Mouse (Mus musculus) layer of hippocampus, adult 18-20 months (tissue): ENCODE results near the gene Ntng2. TPM values are rescaled to one million over a fixed set of nuclear protein-coding genes. Genes with fewer than 3 reads are reported as not detected.

Source experiments
- DNase-seq, 2 experiments: peaks; one replicate each; pipeline ENCODE4 v3.0.0; 2022; ENCODE audit warnings: low spot score in 2 of 2
- total RNA-seq, 2 experiments: library from RNA; stranded (reverse); gene quantifications; 2 replicates each; pipeline ENCODE4 v1.2.3; 2021

Gene Ntng2
- total RNA-seq, 2 experiments from 2014 or later: 94.3 to 102 TPM

DNA sequence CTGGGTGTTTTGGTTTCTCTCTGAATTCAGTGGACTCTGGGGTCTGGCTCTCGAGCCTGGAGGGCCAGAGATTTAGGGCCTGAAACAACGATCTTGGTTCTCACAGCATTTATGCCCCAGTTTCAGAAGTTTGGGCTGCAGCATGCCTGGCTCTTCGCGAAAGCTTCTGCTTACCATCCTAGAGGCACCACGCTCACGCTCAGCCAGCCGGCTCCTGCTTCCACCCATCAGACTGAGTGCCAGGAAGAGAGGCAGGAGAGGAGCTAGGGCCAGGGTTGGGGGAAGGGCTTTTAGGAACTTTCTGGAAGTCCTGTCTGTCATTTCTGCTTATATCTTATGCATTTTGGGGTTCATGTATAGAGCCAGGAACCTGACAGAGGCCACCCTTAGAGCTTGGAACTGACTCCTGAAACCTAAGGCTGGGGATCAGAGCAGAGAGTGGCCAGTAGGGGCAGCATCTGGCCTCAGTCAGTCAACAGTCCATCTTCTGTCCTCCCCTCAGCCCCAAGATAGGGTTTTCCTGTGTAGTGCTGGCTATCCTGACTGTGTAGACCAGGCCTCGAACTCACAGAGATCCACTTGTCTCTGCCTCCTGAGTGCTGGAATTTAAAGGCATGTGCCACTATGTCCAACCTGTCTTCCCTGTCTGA, 60.1 kb downstream of the Ntng2 start:
- no peak for DNase-seq

DNA sequence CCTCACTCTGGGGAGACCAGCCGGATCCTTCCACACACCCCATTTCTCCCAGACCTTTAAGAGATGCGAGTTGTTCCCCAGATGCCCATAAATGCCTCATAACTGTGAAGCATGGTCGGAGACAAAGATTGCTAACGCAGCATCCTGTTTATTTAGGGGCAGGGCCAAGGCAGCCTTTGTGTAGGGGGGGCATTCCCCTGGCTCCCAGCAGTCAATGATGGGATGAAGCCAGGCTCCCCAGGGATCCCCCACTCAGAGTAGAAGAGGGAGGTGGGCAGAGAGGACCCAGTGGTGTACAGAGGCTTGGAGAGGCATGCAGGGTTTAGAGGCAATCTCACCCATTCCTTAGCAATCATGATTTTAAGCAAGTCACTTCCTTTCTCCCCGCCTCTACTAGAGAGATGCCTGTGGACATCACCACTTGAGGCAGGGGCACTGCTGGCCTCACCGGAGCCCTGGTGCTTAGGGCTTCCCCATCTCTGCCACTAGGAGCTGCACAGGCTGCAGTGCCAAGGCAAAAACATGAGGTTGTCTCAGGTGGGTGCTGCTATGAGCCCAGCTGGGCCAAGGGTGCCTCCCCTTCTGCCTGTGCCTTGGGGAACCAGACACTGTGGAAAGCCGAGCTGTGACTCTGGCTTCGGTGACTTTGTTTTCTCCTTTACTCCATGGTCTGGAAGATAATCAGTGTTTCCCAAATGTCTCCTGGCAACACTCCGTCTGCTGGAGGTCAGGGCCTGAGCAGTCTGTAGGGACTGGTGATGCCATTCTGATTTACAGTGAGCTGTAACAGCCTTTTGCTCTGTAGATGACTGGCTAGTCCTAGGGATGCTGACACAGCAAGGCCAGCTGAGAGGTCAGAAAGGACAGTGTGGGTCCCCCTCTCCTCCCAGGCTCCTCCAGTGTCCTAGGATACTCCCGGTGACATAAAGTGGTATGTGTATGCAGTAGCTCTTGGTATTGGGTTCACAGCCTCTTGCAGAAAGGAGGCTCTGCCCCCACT, 61.3 kb downstream of the Ntng2 start:
- no peak for DNase-seq

DNA sequence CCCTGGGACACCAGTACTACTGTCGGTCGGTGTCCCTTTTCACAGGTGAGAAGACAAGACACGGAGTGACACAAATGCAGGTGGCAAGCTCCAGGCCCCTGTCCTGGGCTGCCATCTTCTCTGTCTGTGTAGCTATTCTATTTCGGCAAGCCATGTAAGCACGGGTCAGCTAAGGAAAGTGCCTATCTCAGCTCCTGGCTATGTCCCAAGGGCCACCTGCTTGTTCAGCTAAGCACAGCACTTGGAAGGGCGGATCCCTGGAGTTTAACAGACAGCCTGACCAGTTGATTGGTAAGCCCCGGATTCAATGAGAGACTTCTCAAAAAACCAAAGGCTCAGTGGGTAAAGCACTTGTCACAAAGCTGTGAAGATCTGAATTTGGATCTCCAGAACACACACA, 62.4 kb downstream of the Ntng2 start:
- DNase-seq: no peak

DNA sequence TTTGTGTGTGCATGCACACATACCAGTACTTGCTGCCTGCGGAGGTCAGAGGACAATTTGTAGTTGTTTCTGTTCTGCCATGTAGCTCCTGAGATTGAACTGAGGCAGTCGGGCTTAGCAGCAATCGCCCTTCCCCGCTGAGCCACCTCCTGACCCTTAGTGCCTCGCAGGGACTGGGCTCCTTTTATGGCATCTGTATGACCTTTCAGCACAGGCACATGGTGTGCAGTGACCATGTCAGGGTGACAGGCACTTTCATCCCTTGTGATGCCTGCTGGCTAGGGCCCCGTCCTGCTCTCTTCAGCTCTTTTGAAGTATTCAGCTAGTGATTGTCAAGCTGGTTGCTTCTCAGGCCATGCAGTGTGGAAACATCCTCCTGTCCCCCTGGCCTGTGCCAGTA, 66.6 kb downstream of the Ntng2 start:
- DNase-seq: no peak

- no peak for DNase-seq
These were observed 69.4 kb downstream of the Ntng2 start for GRCm38 (mm10) chr2:29183266-29183924.

GRCm38 (mm10) chr2:29181111-29181510, 71.7 kb downstream of the Ntng2 start:
- DNase-seq: no peak

DNA sequence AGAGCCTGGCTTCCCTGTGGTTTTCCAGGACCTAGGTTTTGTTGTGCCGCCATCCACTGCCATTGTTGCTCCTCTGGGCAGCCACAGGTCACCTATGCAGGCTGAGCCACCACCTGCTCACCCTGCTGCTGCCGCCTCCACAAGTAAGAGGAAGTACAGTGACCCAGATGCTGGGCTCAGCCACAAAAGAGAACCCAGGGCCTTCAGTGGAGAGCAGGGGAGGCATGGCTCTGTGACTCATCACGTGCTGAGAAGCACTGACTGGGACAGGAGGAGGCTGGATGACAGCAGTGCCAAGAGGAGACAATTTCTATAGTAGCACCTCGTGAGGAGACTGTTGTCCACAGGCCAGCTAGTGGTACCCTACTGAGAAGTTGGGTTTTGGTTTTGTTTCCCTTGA, 73.0 kb downstream of the Ntng2 start:
- no peak for DNase-seq

- no peak for DNase-seq
These were observed 77.9 kb downstream of the Ntng2 start for GRCm38 (mm10) chr2:29174887-29175286.

DNA sequence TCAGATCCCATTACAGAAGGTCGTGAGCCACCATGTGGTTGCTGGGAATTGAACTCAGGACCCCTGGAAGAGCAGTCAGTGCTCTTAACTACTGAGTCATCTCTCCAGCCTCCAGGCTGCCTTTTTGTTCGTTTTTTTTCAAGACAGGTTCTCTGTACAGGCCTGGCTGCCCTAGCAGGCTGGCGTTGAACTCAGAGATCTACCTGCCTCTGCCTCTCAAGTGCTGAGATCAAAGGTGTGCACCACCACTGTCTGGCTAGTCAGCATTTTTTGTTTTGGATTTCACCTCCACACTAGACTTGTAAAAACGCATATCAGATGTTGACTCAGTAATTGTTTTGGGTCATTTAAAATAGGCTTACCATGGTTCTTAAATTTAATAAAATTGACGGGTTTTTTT, 84.7 kb downstream of the Ntng2 start:
- DNase-seq: no peak

DNA sequence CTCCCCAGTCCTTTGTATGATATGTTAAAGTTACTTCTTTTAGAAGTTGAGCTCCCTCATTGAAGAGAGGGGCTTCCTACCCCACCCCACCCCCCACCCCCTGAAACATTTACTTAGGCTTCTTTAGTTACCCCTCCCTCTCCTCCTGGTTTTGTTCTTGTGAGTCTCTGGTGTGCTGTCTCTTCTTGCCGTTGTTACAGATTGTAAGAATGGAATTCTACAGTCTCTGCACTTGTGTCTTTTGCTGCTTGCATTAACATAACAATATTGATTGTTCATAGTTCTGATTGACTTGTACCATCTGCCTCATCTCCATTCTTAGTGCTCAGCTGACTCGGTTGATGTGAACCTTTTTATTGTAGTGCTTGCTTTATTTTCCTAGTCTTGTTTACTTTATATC, 100.9 kb downstream of the Ntng2 start:
- no peak for DNase-seq

Other genes starting within 250 kb of the Ntng2 start
- 1 to 10 TPM; 1.2 to 1.6 TPM for gene Cfap77, start 197.9 kb downstream of the Ntng2 start, total RNA-seq
- 10 to 100 TPM; 10.8 to 11.0 TPM for gene Ttf1, start 192.7 kb downstream of the Ntng2 start, total RNA-seq
- 10 to 100 TPM; 41.2 to 45.0 TPM for gene Setx, start 128.8 kb downstream of the Ntng2 start, total RNA-seq
- gene Med27, start 93.8 kb upstream of the Ntng2 start, total RNA-seq: 10 to 100 TPM; 48.2 to 49.0 TPM